Mouse (Mus musculus): ENCODE results near the gene Trarg1. TPM values are rescaled to one million over a fixed set of nuclear protein-coding genes. Genes with fewer than 3 reads are reported as not detected.
A peak's percentile ranks its signal among the peaks of the same experiment; 100 is the strongest.

Gene Trarg1
- polyA plus RNA-seq, 2 experiments = 0.20 to 0.51 TPM

DNA sequence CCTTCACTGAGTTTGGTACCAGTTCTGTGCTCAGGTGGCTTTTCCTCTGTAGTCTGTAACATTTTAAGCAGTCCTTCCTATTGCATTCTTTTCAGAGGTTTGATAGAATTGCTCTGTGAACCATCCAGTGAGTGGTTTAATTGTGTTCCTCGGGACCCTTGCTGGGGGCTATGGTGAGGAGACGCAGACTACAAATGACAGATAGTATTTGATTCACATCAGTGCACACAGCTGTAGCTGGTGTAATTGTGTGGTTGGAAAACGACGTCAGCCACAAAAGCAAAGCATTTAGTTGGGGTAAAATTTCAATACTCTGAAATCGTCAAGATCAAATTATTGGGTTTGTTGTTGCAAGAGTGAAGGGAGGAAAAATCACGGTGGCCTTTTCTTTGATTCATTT, 35.4 kb upstream of the Trarg1 start:
- no peak for ATAC-seq (ENCODE audit: low FRiP score, low read depth)
- DNase-seq (ENCODE audit: low spot score) = no peak
- Histone ChIP-seq H3K4me1 (ENCODE audit: control insufficient read depth, insufficient read depth, low read length) (peaks cover 14% of the 10 kb centered on the region), H3K4me2 (replicated peaks; ENCODE audit: low read depth, low read length, severe bottlenecking) (no peak overlapping the region), H3K9ac (ENCODE audit: low read depth, low read length, severe bottlenecking) (no peak overlapping the region), H3K27me3 (ENCODE audit: control insufficient read depth, insufficient read depth, low read length) (no peaks in the 10 kb centered on the region), H3K9me3 (ENCODE audit: control insufficient read depth, low read length) (no peaks in the 10 kb centered on the region), H3K36me3 (ENCODE audit: control insufficient read depth, insufficient read depth, low read length) (no peaks in the 10 kb centered on the region), H3K4me3 (replicated peaks; ENCODE audit: low read length) (no peak overlapping the region), H3K27ac (replicated peaks; ENCODE audit: low read depth, low read length) (no peak overlapping the region)
- WGBS = 48% methylated on average over 6 of the region's 6 CpGs
- TF ChIP-seq POLR2A (IDR thresholded peaks at IDR 0.05; ENCODE audit: borderline replicate concordance, extremely low read depth, insufficient read depth, insufficient read length) = no peak

DNA sequence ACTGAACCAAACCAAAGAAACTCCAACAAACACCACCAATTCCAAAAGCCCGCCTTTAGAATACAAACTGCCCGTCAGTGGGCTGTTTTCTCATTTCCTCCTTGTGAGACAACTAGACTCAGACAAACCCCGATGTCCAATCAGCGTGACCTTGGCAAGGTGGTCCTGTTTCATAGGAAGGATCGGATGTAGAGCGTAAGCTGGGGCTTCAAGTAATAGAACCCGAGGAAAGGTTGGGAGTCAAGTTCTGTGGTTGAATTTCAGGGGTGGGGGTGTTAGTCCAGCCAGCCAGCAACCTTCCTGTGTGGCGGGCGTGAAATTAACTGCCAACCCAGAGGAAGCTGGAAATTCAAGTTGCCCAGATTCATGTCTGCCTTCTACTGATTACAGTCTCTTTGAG, 34.6 kb upstream of the Trarg1 start:
- no peak overlapping the region for H3K9ac ChIP-seq (ENCODE audit: low read depth, low read length, severe bottlenecking)
- H3K27ac ChIP-seq (replicated peaks; ENCODE audit: low read depth, low read length) = no peak overlapping the region
- no peak overlapping the region for H3K4me3 ChIP-seq (replicated peaks; ENCODE audit: low read length)
- no peaks in the 10 kb centered on the region for H3K36me3 ChIP-seq (ENCODE audit: control insufficient read depth, insufficient read depth, low read length)
- H3K4me2 ChIP-seq (replicated peaks; ENCODE audit: low read depth, low read length, severe bottlenecking) = no peak overlapping the region; the same call in 1 of the 2 replicates
- no peaks in the 10 kb centered on the region for H3K27me3 ChIP-seq (ENCODE audit: control insufficient read depth, insufficient read depth, low read length)
- DNase-seq (ENCODE audit: low spot score) (no peak), ATAC-seq (ENCODE audit: low FRiP score, low read depth) (no peak)
- TF ChIP-seq POLR2A (IDR thresholded peaks at IDR 0.05; ENCODE audit: borderline replicate concordance, extremely low read depth, insufficient read depth, insufficient read length) = no peak
- WGBS = 47% methylated on average over 9 of the region's 9 CpGs
- H3K9me3 ChIP-seq (ENCODE audit: control insufficient read depth, low read length) = no peaks in the 10 kb centered on the region
- H3K4me1 ChIP-seq (ENCODE audit: control insufficient read depth, insufficient read depth, low read length) = peaks cover 14% of the 10 kb centered on the region

GRCm38 (mm10) chr11:76645955-76646354, 33.7 kb upstream of the Trarg1 start:
- WGBS = under 1% methylated on average over 19 of the region's 19 CpGs
- H3K9ac ChIP-seq (ENCODE audit: low read depth, low read length, severe bottlenecking) = no peak overlapping the region
- 0 out of 2 replicates have a peak, but pooled peaks have one; percentile 33 for TF ChIP-seq POLR2A (IDR thresholded peaks at IDR 0.05; ENCODE audit: borderline replicate concordance, extremely low read depth, insufficient read depth, insufficient read length)
- peak overlapping the region; percentile 25 for H3K4me3 ChIP-seq (replicated peaks; ENCODE audit: low read length)
- no peak overlapping the region for H3K27ac ChIP-seq (replicated peaks; ENCODE audit: low read depth, low read length)
- DNase-seq (ENCODE audit: low spot score) (peak; percentile 91), ATAC-seq (ENCODE audit: low FRiP score, low read depth) (peak; percentile 70; the same call in 1 of the 2 replicates)
- peak overlapping the region; percentile 60 for H3K4me2 ChIP-seq (replicated peaks; ENCODE audit: low read depth, low read length, severe bottlenecking)
- no peaks in the 10 kb centered on the region for H3K36me3 ChIP-seq (ENCODE audit: control insufficient read depth, insufficient read depth, low read length)
- peaks cover 14% of the 10 kb centered on the region for H3K4me1 ChIP-seq (ENCODE audit: control insufficient read depth, insufficient read depth, low read length)
- no peaks in the 10 kb centered on the region for H3K9me3 ChIP-seq (ENCODE audit: control insufficient read depth, low read length)
- H3K27me3 ChIP-seq (ENCODE audit: control insufficient read depth, insufficient read depth, low read length) = no peaks in the 10 kb centered on the region

DNA sequence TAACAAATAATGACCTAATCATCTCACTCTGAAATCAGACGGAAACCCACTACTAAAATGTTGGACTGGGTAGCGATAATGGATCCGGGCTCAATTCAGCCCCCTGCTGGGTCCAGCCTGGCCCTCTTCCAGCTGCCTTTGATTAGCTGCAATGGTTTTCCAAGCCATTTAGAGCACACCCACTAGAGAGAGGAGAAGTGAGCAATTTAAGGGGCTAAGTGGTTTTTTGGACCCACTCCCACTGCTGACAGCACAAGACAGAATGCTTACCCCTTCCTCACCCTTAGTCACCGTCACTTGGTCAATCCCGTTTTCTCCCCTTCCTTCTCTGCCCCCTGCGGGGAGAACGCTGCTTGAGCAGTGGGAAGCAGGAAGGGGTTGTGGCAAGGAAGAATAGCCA, 32.5 kb upstream of the Trarg1 start:
- Histone ChIP-seq H3K9ac (ENCODE audit: low read depth, low read length, severe bottlenecking) (no peak overlapping the region), H3K4me1 (ENCODE audit: control insufficient read depth, insufficient read depth, low read length) (peaks cover 14% of the 10 kb centered on the region), H3K36me3 (ENCODE audit: control insufficient read depth, insufficient read depth, low read length) (no peaks in the 10 kb centered on the region), H3K27ac (replicated peaks; ENCODE audit: low read depth, low read length) (no peak overlapping the region), H3K4me3 (replicated peaks; ENCODE audit: low read length) (0 out of 2 replicates have a peak overlapping the region, but pooled peaks have one; percentile 5), H3K27me3 (ENCODE audit: control insufficient read depth, insufficient read depth, low read length) (no peaks in the 10 kb centered on the region), H3K4me2 (replicated peaks; ENCODE audit: low read depth, low read length, severe bottlenecking) (peak overlapping the region; percentile 35), H3K9me3 (ENCODE audit: control insufficient read depth, low read length) (no peaks in the 10 kb centered on the region)
- ATAC-seq (ENCODE audit: low FRiP score, low read depth) (0 out of 2 replicates have a peak, but pooled peaks have one; percentile 36), DNase-seq (ENCODE audit: low spot score) (peak; percentile 32)
- TF ChIP-seq POLR2A (IDR thresholded peaks at IDR 0.05; ENCODE audit: borderline replicate concordance, extremely low read depth, insufficient read depth, insufficient read length) = no peak
- WGBS = 3% methylated on average over 7 of the region's 7 CpGs

DNA sequence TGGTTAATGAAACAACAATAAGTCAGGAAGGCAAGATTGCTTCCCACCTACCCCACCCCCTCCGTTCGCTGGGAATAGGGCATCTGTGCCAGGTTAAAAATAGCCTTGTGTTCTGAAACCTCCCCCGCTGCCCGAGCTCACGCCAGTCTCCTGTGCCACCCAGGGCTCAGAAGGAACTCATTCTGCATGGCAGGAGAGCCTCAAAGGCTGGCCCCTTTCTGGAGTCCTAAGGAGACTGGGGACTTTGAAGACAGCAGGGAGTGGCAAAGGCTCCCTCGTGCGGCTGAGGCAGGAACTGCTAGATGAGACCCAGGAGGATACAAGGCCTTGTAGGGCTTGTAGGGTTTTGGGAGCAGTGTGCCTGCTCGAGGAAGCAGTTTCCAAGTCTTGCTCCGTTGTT, 32.1 kb upstream of the Trarg1 start:
- Histone ChIP-seq H3K27ac (replicated peaks; ENCODE audit: low read depth, low read length) (no peak overlapping the region), H3K27me3 (ENCODE audit: control insufficient read depth, insufficient read depth, low read length) (no peaks in the 10 kb centered on the region), H3K9me3 (ENCODE audit: control insufficient read depth, low read length) (no peaks in the 10 kb centered on the region), H3K9ac (ENCODE audit: low read depth, low read length, severe bottlenecking) (no peak overlapping the region), H3K36me3 (ENCODE audit: control insufficient read depth, insufficient read depth, low read length) (no peaks in the 10 kb centered on the region), H3K4me3 (replicated peaks; ENCODE audit: low read length) (0 out of 2 replicates have a peak overlapping the region, but pooled peaks have one; percentile 5), H3K4me1 (ENCODE audit: control insufficient read depth, insufficient read depth, low read length) (peaks cover 14% of the 10 kb centered on the region), H3K4me2 (replicated peaks; ENCODE audit: low read depth, low read length, severe bottlenecking) (peak overlapping the region; percentile 35)
- WGBS = 8% methylated on average over 9 of the region's 9 CpGs
- no peak for ATAC-seq (ENCODE audit: low FRiP score, low read depth)
- peak; percentile 51 for DNase-seq (ENCODE audit: low spot score)
- TF ChIP-seq POLR2A (IDR thresholded peaks at IDR 0.05; ENCODE audit: borderline replicate concordance, extremely low read depth, insufficient read depth, insufficient read length) = no peak

All from limb, embryonic 14.5 days (tissue).